Mouse (Mus musculus) spleen, postnatal 36 days (tissue): ENCODE results near the gene Pde1c.

ENCODE experiments used
- DNase-seq, 2 experiments: peaks; one replicate each; pipeline ENCODE4 v3.0.0; 2022; ENCODE audit warnings: low spot score in 2 of 2, mixed read lengths in 1 of 2

Pde1c gene

DNA sequence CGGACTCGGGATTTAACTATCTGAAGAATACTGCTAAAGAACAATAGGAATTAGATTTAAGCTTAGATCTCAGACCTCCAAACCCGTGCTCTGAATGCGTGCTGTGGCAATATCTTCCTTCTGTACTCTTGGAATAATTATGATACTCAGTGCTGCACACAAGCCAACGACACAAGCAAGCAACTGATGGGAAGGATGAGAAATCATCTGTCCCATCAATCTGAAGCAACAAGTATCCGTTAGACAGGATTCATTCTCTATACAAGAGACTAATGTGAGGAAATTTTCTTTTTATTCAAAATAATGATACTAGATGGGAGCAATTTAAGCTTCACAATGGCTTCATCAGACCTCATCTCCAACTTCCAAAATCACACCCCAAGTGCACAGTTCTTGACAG, 237.5 kb downstream of the Pde1c start:
- no peak for DNase-seq

DNA sequence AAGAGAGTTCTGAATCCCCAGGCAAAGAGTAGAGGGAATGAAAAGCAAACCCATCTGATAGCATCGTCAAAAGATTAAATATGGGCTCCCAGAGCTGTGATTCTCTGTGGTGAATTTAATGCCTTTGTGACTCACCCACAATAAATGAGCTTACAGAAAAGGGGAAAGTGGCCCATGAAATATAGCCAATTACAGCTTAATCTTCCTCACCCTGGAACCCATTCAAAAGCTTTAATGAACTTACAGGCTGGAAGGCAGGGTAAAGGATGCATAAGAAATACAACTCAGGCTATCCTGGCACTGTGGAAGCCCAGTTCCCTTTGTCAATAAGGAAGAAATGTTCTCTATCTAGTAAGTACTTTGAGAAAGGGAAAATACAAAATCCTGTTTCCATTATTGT, 240.8 kb downstream of the Pde1c start:
- no peak for DNase-seq

GRCm38 (mm10) chr6:56322799-56323198, 246.1 kb downstream of the Pde1c start:
- DNase-seq: no peak

DNA sequence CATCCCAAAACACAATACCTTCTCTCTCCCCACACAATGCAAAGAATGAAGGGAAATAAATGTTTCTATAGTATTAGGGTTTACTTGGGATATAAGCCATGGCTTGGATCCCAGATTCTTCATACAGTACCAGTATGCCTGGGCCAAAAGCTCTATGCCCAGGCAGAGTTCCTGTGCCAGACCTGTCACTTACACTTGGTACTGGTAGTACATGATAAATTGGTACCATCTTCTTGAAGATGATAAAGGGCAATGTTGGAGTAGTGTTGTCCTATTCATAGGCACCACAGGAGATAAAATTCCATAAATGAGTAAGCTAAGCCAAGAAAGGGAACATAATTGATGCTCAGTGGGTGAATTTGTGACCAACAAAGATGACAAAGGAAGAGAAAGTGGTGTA, 258.6 kb downstream of the Pde1c start:
- no peak for DNase-seq

GRCm38 (mm10) chr6:56306066-56306465, 262.8 kb downstream of the Pde1c start:
- DNase-seq: no peak

DNA sequence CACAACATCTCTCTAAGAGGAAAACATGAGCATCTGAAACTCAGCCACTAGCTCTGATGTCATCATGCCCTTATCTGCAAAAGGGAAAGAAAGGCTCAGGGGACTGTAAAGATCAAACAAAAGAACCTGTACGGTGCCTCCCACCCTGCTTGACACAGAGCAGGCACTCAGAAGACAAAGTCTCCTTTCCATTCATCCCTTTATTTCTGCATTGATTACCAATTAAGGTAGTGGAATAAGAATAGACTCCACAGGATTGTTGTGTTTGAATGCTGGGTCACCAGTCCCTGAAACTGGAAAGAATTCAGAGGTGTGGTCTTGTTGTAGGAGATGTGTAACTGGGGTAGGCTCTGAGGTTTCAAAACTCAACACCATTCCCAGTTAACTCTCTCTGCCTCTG, 276.7 kb downstream of the Pde1c start:
- DNase-seq: no peak

GRCm38 (mm10) chr6:56289307-56289706, 279.6 kb downstream of the Pde1c start:
- DNase-seq: no peak

DNA sequence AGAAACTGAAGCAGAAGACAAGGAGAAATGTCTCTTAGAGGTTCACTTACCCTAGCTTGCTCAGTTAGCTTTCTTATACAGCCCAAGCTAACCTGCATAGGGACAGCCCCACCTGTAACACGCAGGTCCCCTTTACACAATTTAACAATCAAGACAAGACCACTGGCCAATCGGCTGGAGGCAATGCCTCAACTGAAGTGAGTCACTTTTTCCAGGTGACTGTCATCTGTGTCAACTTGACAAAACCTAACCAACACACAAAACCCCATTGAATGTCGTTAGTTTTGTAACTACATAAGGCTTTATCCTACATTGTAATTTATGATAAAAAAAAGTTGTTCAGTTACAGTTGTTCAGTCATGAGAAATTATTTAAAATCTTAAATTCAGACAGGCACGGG, 284.1 kb downstream of the Pde1c start:
- DNase-seq: no peak

DNA sequence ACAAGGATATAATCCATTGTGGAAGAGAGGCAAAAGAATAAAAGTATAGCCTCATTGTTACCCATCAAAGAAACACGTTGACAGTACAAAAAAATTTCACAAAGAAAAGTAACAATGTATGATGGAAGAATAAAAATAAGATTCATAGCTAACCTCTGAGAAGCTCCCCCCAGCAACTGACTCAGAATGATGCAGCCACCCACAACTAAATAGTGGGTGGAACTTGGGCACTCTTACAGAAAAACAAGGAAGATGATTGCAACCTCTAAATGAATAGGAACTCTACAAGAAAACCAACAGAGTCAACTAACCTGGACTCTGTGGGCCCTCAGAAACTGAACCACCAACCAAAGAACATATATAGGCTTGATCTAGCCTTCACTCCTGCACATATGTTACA, 293.4 kb downstream of the Pde1c start:
- DNase-seq: no peak

GRCm38 (mm10) chr6:56271741-56272140, 297.2 kb downstream of the Pde1c start:
- no peak for DNase-seq

- DNase-seq: no peak
Measured at GRCm38 (mm10) chr6:56264509-56264908, 304.4 kb downstream of the Pde1c start.

DNA sequence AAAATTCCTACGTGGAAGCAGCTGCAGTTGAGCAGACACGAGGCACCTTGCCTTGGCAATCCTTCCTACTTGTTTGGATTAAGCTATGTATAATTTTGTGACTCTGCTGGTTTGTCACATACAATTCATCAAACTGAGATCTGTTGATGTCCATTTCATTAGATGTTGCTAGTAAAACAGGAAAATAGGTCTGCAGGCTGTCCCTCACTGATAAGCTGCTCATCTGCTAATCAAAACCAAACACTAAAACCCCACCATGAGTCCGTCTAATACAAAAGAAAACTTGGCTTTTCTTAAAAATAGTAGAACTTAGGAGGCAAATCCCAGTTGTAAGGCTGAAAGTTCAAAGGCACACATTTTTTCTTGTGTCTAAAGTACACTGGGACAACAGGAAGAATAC, 308.8 kb downstream of the Pde1c start:
- DNase-seq: no peak

DNA sequence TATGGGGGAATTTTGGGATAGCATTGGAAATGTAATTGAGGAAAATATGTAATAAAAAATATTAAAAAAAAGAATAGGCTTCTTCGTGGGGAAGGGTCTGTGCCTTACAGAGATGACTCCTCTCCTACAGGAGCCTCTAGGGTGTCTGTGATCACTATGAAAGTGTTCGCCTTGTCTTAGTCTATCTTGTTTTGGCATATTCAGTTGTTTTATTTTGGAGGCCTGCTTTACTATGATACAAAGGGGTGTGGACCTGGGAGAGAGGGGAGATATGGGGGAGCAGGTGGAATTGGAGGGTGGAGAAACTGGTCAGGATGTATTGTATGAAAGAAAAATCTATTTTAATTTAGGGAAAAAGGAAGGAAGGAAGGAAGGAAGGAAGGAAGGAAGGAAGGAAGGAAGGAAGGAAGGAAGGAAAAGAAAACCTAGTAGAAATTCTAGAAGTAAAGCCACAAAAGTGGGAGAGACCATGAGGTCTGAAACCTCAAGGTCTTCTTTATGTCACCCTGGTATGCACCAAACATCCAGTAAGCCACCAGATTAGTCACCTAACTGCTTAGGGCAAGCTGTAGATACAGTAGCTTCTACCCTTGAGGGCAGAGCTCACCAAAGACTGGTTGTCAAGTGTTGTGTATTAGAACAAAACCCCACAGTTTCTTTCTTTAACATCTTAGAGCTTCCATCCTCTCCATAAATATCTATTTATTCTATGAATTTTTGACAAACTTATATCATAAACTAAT, 311.2 kb downstream of the Pde1c start:
- DNase-seq: no peak

DNA sequence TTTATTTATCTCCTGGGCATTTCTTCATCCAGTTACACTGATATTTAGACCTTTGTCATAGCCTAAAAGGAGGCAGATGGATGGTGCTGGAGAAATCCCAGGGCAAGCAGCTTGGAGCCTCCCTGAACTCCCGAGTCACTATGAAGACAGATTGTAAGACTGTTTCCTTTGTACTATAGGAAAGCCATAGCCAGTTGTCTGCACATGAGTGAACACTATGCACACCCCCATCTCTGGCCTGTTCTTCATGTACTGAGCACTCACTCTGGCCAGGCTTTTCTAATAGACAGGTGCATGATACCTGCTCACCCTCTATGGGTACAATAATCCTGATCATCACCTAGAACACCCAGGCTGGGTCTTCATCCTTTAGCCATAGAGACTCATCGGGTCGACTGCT, 318.8 kb downstream of the Pde1c start:
- DNase-seq: no peak

DNA sequence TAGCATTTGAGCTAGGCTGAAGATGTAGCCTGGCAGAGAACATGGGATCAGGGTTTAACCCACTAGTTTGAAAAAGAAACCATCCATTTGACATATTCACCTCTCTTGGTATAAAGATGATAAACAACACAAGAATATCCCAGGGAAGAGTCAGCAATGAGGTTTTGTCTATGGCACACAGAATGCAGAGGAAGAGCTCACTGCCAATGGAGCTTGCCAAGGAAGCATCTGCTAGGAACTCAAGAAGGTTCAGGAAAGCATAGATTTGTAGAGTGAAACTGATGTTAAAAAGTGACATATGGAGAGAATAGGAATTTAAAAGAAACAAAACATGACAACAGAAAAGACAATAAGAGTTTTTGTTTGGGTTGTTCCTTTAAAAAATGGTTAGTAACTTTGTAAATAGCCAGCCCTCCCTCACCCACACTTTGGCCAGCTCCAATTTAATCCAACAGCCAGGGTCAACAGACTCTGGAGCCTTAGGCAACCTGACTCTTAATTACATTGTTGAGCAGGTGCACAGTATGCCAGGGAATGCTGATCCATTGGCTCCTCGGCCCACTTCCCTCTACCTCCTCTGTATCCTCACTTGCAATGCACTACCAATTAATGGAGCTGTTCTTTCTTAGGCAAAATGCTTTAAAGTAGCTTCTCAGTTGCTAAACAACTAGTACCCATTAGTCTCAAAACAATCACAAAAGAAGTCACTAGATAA, 377.3 kb downstream of the Pde1c start:
- no peak for DNase-seq

DNA sequence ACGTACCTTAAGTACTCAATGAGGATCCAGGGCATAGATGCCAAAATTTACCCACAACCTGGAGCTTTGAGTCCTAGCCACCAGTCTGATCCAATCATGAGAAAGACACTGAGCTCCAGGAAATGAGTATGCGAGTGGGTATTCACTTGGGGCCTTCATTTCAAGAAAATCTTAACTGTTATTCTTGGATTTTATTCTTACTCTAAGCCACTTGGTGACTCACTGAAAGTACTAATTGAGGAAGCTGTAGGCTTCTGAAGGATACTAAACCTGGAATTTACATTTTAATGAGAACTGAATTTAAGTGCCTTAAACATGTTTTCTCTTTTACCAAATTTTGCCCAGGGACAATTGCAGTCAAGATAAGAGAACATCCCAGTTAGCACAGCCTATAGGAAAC, 392.4 kb downstream of the Pde1c start:
- no peak for DNase-seq

DNA sequence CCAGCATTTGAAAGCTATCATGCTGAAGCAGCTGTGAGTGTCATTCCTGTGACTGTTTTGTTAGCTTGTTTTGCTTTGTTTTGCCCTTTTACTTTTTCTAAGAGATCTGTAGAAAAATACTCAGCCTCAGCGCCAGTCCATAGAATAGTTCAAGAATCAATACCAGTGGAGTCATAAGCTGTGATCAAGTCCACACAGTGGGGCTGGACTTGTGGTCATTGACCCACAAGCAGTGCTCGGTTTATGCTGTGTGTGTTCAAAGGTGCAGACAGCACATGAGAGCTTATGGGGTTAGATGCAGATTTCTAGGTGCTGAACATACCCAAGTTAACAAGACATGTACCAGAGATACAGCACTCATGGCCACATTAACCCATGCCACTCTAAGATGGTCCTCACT, 396.7 kb downstream of the Pde1c start:
- no peak for DNase-seq

DNA sequence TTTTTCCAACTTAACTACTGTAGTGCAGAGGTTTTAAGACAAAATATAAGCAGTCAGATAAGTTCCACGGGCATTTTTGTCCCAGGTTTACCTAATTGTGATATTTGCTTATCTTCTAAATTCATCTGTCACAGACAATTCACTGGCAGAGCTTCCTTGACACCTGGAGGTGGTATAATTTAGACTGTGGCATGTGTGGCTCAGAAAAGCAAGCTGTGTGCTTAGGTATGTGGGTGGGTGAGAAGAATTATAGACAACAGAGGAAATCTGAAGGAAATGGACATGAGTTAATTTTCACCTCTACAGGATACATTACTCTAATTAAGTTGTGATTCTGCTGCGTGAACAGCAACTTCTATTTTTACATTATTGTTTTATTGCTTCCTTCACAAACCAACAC, 400.2 kb downstream of the Pde1c start:
- DNase-seq: no peak

- no peak for DNase-seq
Measured at GRCm38 (mm10) chr6:56158217-56158616, 410.7 kb downstream of the Pde1c start.

DNA sequence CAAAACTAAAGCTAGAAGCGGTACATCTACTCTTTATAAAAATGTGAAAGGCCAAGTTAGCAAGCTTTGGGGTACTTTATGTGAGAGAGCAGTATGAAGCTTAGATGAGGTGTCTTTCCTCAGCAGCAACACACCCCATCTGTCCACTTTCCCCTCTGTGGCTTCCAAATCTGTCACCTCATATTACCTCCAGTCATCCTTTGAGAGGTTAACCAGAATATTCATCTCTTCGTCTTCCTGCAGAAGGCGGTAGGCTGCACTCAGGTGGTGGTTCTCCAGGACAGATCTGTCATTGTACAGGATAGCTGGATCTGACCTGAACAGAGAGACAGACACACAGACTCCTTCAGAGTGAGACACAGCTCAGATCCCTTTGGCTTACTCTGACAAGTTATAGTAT, 412.1 kb downstream of the Pde1c start:
- DNase-seq: no peak

DNA sequence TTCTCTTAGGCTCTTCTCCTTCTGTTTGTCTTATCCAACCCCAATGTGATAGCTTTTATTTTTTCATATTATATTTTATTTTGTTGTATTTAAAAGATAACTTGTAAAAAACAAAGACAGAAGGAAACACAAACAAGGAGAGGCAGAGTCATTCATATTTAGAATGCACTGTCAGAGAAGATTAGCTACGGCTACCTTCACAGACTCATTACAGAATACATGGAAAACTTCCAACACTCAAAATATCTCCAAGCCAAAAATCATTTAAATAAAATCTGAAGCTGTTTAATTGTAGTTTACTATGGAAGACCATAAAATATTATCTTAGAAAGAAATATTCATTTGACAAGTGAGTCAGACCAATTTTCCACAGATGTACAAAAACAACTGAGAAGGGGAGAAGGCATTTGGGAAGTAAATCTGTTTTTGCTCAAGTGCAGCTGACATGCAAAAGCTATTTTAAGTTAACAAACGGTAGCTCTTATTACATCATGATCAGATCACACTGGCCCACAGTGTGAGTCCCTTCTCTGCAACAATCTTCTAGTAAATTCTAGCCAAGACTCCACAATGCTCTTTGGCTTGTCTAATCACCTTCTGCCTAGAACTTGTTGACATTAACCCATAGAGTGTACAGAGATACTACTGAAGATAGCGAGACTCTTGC, 438.3 kb downstream of the Pde1c start:
- no peak for DNase-seq

GRCm38 (mm10) chr6:56099520-56100101, 469.3 kb downstream of the Pde1c start:
- DNase-seq: no peak

DNA sequence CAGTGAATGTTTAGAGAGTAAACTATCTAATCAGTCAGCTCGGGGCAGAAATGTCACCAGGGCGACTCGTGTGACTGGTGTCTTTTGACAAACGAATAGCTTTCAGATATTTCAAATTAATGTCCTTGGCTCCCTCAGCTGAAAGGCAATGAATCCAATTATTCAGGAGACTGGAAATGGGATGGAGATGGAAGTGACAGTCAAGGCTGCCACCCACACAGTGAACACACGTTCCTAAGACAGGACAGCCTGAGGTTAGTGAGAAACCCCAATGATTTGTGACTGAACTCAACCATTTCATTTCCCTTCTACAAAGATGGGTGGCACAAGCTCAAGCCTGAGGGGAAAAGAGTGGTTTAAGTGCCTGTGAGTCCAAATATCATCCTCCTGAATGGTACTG, 470.5 kb downstream of the Pde1c start:
- no peak for DNase-seq
